Mouse (Mus musculus): ENCODE results near the gene Avil.
"Not testable (repeated sequence)": the region's sequence is repeated elsewhere in the genome, so short reads cannot be mapped to it uniquely, and the experiment has no call there.

Avil gene

GRCm38 (mm10) chr10:127059174-127059967, 58.9 kb downstream of the Avil start:
- no peak for ATAC-seq (ENCODE audit: low TSS enrichment)

DNA sequence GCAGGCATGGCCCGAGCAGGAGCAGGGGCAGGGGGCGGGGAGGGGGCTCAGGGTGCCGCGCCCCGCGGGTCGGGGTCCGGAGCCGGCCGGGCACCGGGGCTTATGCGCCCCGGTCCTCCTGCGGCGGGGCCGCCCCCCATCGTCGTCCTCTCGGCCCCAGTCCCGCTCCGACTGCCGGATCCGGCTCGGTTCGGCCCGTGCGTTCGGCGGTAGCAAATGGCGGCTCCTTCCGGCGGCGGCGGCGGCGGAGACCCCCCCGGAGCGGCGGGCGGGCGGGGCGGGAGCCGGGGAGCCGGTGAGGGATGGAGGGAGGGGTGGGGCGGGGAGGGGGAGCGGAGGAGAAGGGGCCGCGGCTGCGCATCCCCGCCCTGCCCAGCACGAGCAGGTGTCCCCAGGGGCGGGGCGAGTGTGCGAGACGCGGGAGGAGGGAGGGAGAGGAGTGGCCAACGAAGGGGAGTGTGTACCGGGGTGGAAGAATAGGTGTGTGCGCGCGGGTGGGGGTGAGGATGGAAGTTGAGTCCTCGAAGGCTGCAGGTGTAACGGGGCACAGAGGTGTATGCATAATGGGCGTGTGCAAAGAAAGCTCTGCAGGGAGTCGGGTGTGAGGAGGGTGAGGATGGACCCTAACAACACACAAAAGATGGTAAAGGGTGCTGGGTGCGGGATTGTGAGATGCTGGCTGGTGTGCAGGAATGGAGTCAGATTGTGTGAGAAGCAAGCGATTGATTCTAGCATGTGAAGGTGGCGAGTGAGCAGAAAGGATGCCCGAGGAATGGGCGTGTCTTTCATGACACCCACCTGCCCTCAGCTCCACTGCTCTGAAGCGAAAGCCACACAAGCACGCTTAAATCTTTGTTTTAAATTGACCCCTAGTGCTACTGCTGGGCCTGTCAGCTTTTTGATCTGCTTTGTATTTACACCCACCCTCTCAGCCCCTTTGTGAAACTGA, 59.7 kb downstream of the Avil start, which contains the start of gene March9:
March9 (minus strand) TSS at position 217 of the 949 bp plus-strand sequence.
- peak; percentile 28 for ATAC-seq (ENCODE audit: low TSS enrichment)

DNA sequence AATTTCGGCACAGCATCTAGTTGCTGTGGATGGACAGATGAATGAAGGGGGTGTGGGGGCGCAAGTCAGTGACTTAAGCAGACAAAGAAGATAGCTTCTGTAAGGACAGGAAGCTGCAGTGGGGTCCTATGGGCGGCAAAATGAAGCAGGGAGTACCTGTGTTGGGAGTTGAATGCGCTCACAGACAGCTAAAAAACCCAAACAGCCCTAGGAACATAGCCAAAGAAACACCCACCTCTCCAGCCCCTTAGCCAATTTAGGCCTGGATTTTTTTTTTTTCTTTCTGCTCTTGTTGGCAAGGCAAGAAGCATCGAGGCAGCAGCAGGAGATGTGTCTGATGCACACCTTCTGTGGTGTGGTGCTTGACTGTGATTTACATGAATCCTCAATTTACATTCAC, 60.6 kb downstream of the Avil start:
- no peak for ATAC-seq (ENCODE audit: low TSS enrichment)

DNA sequence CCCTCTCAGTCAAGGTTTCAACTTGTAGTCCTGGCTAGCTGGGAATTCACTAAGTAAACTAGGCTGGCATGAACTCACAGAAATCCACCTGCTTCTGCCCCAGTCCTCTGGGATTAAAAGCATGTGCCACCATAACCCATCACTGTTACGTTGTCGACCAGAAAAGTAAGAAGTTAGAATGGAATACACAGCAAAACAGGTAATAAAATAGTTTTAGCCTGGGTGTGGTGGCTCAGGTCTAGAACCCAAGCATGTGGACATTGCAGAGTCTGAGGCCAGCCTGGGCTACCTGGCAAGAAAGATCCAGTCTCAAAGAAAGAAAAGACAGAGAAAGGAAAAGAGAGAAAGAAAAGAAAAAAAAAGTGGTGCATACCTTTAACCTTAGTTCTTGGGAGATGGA, 61.0 kb downstream of the Avil start:
- no peak for ATAC-seq (ENCODE audit: low TSS enrichment)

GRCm38 (mm10) chr10:127062101-127062500, 61.6 kb downstream of the Avil start:
- not testable (repeated sequence) for ATAC-seq (ENCODE audit: low TSS enrichment)

GRCm38 (mm10) chr10:127062503-127062902, 62.0 kb downstream of the Avil start:
- no peak for ATAC-seq (ENCODE audit: low TSS enrichment)

GRCm38 (mm10) chr10:127063239-127063872, 62.8 kb downstream of the Avil start, which contains the start of gene Cdk4:
Gene Cdk4 (plus strand): TSS chr10:127063534.
- peak; percentile 58 for ATAC-seq (ENCODE audit: low TSS enrichment)

DNA sequence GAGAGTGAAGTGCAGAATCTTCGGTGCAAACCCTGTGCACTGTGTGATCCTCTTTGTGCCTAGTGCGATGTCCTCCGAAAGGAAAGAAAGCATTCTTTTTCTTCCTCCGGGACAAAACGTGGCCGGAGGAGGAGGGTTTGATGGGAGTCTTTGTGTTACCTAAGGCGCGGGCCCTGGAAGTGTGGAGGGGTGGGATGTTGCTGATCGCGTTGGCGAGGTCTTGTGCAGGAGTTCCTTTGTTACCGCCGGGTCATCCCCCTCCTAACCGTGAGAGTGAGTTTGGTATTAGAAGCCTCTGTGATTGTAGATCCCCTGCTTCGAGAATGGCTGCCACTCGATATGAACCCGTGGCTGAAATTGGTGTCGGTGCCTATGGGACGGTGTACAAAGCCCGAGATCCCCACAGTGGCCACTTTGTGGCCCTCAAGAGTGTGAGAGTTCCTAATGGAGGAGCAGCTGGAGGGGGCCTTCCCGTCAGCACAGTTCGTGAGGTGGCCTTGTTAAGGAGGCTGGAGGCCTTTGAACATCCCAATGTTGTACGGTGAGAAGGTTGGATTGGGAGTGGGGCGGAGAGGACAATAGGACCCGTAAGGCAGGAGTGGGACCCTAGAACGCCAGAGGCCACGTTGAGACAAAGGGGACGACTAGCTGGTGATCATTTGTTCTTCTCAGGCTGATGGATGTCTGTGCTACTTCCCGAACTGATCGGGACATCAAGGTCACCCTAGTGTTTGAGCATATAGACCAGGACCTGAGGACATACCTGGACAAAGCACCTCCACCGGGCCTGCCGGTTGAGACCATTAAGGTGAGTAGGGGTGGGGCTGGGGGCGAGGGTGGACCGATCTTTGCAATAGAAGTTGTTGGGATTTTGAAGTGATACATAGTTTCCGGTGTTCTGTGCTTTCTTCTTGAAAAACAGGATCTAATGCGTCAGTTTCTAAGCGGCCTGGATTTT, 63.7 kb downstream of the Avil start:
- no peak for ATAC-seq (ENCODE audit: low TSS enrichment)

- ATAC-seq (ENCODE audit: low TSS enrichment) = no peak
Measured at GRCm38 (mm10) chr10:127065981-127066380, 65.5 kb downstream of the Avil start.

DNA sequence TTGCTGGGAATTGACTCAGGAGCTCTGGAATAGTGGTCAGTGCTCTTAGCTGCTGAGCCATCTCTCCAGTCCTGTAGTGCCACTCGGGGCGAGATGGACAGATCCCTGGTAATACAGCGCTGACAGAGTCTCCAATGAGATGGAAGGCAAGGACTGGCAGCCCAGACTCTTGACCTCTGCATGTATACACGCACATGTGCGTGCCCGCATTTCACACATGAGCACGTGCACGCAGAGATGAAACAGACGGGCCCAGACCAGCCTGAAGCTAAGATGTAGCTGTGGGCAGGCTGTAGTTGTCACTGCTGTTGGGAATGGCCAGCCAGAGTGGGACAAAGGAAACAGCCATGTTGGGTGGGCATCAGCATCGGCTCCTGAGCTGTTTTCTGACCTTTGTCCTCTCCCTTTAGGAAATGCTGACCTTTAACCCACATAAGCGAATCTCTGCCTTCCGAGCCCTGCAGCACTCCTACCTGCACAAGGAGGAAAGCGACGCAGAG, 66.1 kb downstream of the Avil start:
- ATAC-seq (ENCODE audit: low TSS enrichment) = no peak

GRCm38 (mm10) chr10:127068360-127069038, 68.0 kb downstream of the Avil start:
- ATAC-seq (ENCODE audit: low TSS enrichment) = no peak

DNA sequence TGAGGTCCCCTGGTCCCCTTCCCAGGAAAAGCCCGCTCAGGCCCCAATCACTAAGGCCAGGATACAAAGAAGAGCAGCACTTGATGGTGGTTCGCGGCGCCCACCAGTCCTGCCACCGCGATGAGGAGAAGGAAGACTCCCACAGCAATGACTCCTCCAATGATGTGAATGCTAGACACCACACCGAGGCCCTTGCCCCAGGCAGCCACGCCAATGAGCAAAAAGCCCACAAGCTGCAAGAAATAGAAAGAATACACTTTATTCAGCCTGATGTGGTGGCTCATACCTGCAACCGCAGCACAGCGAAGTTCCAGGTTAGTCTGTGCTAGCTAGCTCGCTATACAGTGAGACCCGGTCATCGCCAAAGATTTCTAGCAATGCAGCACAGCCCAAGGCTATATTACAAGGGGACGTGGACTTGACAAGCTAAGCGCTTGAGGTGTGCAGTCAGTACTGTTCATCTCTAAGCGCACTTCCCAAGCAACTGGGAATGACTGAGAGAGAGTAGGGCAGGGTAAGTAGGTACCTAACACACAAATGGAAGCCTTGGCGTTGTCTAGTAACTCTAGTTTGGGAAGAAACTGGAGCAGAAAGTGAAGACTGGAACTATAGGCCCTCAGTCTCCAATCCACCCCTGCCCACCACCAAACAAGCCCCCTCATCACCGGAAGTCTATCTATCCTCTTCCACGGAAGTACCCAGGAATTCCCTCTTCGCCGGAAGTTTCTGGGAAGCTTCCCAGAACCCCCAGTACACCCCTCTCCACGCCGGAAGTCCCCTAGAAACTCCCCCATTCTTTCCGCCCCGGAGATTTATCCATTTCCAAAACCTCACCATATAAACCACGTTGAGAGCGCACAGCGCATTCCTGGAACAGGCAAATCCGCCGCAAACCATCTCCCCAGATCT, 69.0 kb downstream of the Avil start:
- peak; percentile 14 for ATAC-seq (ENCODE audit: low TSS enrichment)

Data from frontal cortex, adult (tissue).